Mouse (Mus musculus) C2C12 (cell line): ENCODE data around the gene Itgav.

Source experiments
- CTCF ChIP-seq: IDR thresholded peaks from one replicate; pipeline ENCODE4 v1.5.1; 2011; ENCODE audit not compliant: control insufficient read depth, insufficient read depth, insufficient read length
- MYOG ChIP-seq: IDR thresholded peaks from one replicate; pipeline ENCODE4 v1.6.1; 2011; ENCODE audit not compliant: control insufficient read depth, insufficient read length; ENCODE audit errors: extremely low read depth

DNA sequence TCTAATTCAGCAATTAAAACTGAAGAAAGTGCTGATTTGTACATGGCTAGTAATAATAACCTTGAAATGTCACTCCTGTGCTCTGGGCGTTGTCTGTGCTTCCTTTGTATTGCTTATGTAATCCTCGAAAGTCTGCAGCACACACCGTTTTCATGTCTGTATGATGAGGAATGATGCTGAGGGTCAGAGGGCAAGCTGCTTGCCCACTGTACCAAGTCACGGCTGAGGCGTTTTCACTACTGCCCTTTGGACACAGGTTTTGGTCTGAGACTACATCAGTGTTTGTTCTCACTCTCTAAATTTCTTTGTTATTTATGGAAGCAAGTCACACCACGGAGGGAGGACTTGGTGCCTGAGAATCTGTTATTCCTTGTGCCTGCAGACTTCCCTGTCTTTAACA is 41.9 kb downstream of the Itgav start:
- TF ChIP-seq CTCF, result no peak
- TF ChIP-seq MYOG, result no peak
